Mouse (Mus musculus) mouse trophoblast stem cell (cell line): ENCODE results near the gene Adamts13.

ENCODE experiments used
- in situ Hi-C, 2 experiments: fragments of 300-500 bp; cut with MseI, MboI; formaldehyde crosslinking; loops; 2 replicates in 1 of 2; 3 replicates in 1 of 2; pipeline ENCODE4 v1.15.1; 2025

Adamts13 gene

GRCm38 (mm10) chr2:27036003-27036402 lies 62.8 kb downstream of the Adamts13 start:
- in situ Hi-C loops: no loop called here

- in situ Hi-C loops: no loop called here
Observed at GRCm38 (mm10) chr2:27037008-27037407, 63.8 kb downstream of the Adamts13 start.

- in situ Hi-C loops: no loop called here
Observed at GRCm38 (mm10) chr2:27038596-27038995, 65.4 kb downstream of the Adamts13 start.

GRCm38 (mm10) chr2:27039286-27039685 lies 66.1 kb downstream of the Adamts13 start:
- in situ Hi-C loops: no loop called here

- in situ Hi-C loops: loop anchor here in 1 of 2 experiments (10.0 kb wide), 1 partner anchor 193 kb away; no protein-coding TSS in a partner anchor
Observed at GRCm38 (mm10) chr2:27042131-27042844, 69.1 kb downstream of the Adamts13 start.

GRCm38 (mm10) chr2:27043461-27043860 lies 70.2 kb downstream of the Adamts13 start:
- in situ Hi-C loops: loop anchor here in 1 of 2 experiments (10.0 kb wide), 1 partner anchor 191 kb away; no protein-coding TSS in a partner anchor

- in situ Hi-C loops: loop anchor here in 1 of 2 experiments (10.0 kb wide), 1 partner anchor 191 kb away; no protein-coding TSS in a partner anchor
Observed at GRCm38 (mm10) chr2:27044166-27044565, 71.0 kb downstream of the Adamts13 start.

GRCm38 (mm10) chr2:27044641-27045040 lies 71.4 kb downstream of the Adamts13 start:
- in situ Hi-C loops: loop anchor here (5.0 to 10.0 kb wide), 2 partner anchors 190 to 193 kb away; no protein-coding TSS in a partner anchor

- in situ Hi-C loops: loop anchor here (5.0 to 10.0 kb wide), 2 partner anchors 189 to 191 kb away; no protein-coding TSS in a partner anchor
Observed at GRCm38 (mm10) chr2:27045979-27046770, 73.0 kb downstream of the Adamts13 start.

- in situ Hi-C loops: loop anchor here (5.0 to 10.0 kb wide), 2 partner anchors 185 to 188 kb away; no protein-coding TSS in a partner anchor
Observed at GRCm38 (mm10) chr2:27049408-27049807, 76.2 kb downstream of the Adamts13 start.

- in situ Hi-C loops: no loop called here
Observed at GRCm38 (mm10) chr2:27058251-27058650, 85.0 kb downstream of the Adamts13 start.

- in situ Hi-C loops: no loop called here
Observed at GRCm38 (mm10) chr2:27058751-27059150, 85.5 kb downstream of the Adamts13 start.

GRCm38 (mm10) chr2:27059187-27059586 lies 86.0 kb downstream of the Adamts13 start:
- in situ Hi-C loops: no loop called here
